13 mouse cellular contexts compared by ENCODE assay signal in the genomic region with DNA sequence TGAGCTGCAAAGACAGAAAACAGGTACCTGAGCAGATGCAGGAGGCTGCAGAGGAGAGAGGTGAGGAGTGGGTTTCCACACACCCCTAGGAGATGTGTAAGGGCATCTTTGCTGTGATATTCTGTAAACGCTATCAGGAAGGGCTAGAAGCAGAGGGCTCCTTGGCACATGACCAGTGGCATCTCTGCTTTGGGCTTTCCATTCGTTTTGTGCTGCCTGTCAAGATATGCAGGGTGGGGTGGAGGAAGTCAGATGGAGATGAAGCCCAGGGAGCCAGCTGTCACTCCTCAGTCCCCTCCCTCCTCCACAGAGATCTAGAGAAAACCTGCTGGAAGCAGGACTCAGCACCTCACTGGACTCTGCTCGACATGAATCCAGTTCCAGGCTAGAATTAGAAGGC.
DNase-seq lines count a peak whose midpoint lies in the region; ATAC-seq lines count a peak whose summit lies in the region.
"Had no signal": no experiment of that assay in that cellular context is flagged by ENCODE, and none has a peak within 500 bp of the region (broad histone marks: within the 10 kb centered on the region; RNA-seq: fewer than 3 reads in every experiment).

No protein-coding gene starts in this region.

- H3K4me3 ChIP-seq in forebrain, embryonic 15.5 days, result no peak overlapping the region
- H3K4me3 ChIP-seq: embryonic facial prominence, embryonic 13.5 days; limb, embryonic 12.5 days had no signal

- no peak for ATAC-seq in forebrain, embryonic 15.5 days (replicated peaks)
- ATAC-seq: midbrain, embryonic 16.5 days had no signal

- no peak overlapping the region for H3K9ac ChIP-seq in forebrain, embryonic 15.5 days (replicated peaks)
- H3K9ac ChIP-seq: embryonic facial prominence, embryonic 13.5 days; limb, embryonic 12.5 days had no signal

- no peaks in the 10 kb centered on the region for H3K27me3 ChIP-seq in forebrain, embryonic 15.5 days
- H3K27me3 ChIP-seq: embryonic facial prominence, embryonic 13.5 days; limb, embryonic 12.5 days had no signal

- H3K9me3 ChIP-seq in forebrain, embryonic 15.5 days, result no peaks in the 10 kb centered on the region
- H3K9me3 ChIP-seq: embryonic facial prominence, embryonic 13.5 days; limb, embryonic 12.5 days had no signal

- 0 out of 2 replicates have a peak, but pooled peaks cover 3% of the 10 kb centered on the region for H3K4me1 ChIP-seq in forebrain, embryonic 15.5 days

- H3K36me3 ChIP-seq in forebrain, embryonic 15.5 days, result no peaks in the 10 kb centered on the region
- H3K36me3 ChIP-seq: embryonic facial prominence, embryonic 13.5 days; limb, embryonic 12.5 days had no signal

- DNase-seq in kidney, postnatal 36 days, result peak; percentile 13 to 31
- DNase-seq in kidney, adult 18-20 months, result no peak
- DNase-seq in cerebellum, adult 11-12 months, result peak; percentile 87
- peak; percentile 76 to 80 for DNase-seq in cerebellum, postnatal 36 days
- peak; percentile 43 to 61 for DNase-seq in lung, postnatal 4 days
- no peak for DNase-seq in right cerebral cortex, postnatal 36 days (ENCODE audit: low spot score in 2 of 2)
- DNase-seq: adrenal gland, adult 2 months; gastrocnemius, postnatal 14 days; kidney, adult 9 months had no signal

- 40% methylated on average over 3 of the region's 3 CpGs for WGBS in forebrain, embryonic 15.5 days

- H3K4me2 ChIP-seq in forebrain, embryonic 15.5 days (replicated peaks), result no peak overlapping the region
- H3K4me2 ChIP-seq: embryonic facial prominence, embryonic 13.5 days; limb, embryonic 12.5 days had no signal

- H3K27ac ChIP-seq in forebrain, embryonic 15.5 days (replicated peaks), result no peak overlapping the region
- H3K27ac ChIP-seq: embryonic facial prominence, embryonic 13.5 days; limb, embryonic 12.5 days had no signal

Comparison
In these comparisons a context has a peak if more than half of its experiments do, and no peak if none do; other contexts are left out.
1. DNase-seq: peak in kidney, postnatal 36 days (2 of 2), cerebellum, adult 11-12 months (single experiment), cerebellum, postnatal 36 days (2 of 2) and lung, postnatal 4 days (2 of 2); none in kidney, adult 18-20 months (single experiment) and right cerebral cortex, postnatal 36 days (0 of 2).